Mouse (Mus musculus) liver, embryonic 14.5 days (tissue): ENCODE results near the gene Hist1h2bj. TPM values are rescaled to one million over a fixed set of nuclear protein-coding genes. Genes with fewer than 3 reads are reported as not detected.

ENCODE experiments used
- ATAC-seq: fragments of 200-750 bp; cut with Nextera tagmentation; 2 replicates; pipeline ENCODE4 v1.8.0; 2017; ENCODE audit warnings: moderate number of reproducible peaks, mild to moderate bottlenecking, moderate library complexity; ENCODE audit not compliant: insufficient read depth
- DNase-seq, 3 experiments: peaks; one replicate each; pipeline ENCODE4 v3.0.0-alpha.2; 2012 to 2013; ENCODE audit warnings: low read depth in 3 of 3, low spot score in 3 of 3
- H3K27ac ChIP-seq: fragments of 300-500 bp; sonication (generic); 2 replicates; pipeline ENCODE4 v1.5.1; 2014; ENCODE audit warnings: moderate library complexity, mild to moderate bottlenecking, control low read depth, inconsistent platforms
- H3K27me3 ChIP-seq: fragments of 300-500 bp; sonication (generic); 2 replicates; pipeline ENCODE4 v1.6.1; 2014; ENCODE audit warnings: mild to moderate bottlenecking, low read length, moderate library complexity; ENCODE audit not compliant: control insufficient read depth, insufficient read depth
- H3K36me3 ChIP-seq: fragments of 300-500 bp; sonication (generic); replicated peaks from 2 replicates; pipeline ENCODE4 v1.6.1; 2014; ENCODE audit warnings: low read depth; ENCODE audit not compliant: control insufficient read depth, insufficient read depth
- H3K4me1 ChIP-seq, 2 experiments: fragments of 200-500 bp in 1 of 2; fragments of 300-500 bp in 1 of 2; sonication (generic) in 1 of 2; replicated peaks; 2 replicates each; pipeline ENCODE4 v1.6.1; 2012 to 2014; ENCODE audit warnings: antibody characterized with exemption in 1 of 2, inconsistent platforms in 1 of 2, low read length in 1 of 2; ENCODE audit not compliant: control insufficient read depth in 2 of 2, insufficient read depth in 2 of 2
- H3K4me2 ChIP-seq: fragments of 300-500 bp; sonication (generic); 2 replicates; pipeline ENCODE4 v1.6.1; 2014; ENCODE audit warnings: low read depth, mild to moderate bottlenecking, control low read depth, moderate library complexity
- H3K4me3 ChIP-seq, 2 experiments: fragments of 200-500 bp in 1 of 2; fragments of 300-500 bp in 1 of 2; sonication (generic) in 1 of 2; 2 replicates each; pipeline ENCODE4 v1.5.1; 2012 to 2014; ENCODE audit warnings: low read depth in 2 of 2, low read length in 2 of 2, mild to moderate bottlenecking in 2 of 2, control low read depth in 1 of 2, inconsistent platforms in 1 of 2, moderate library complexity in 1 of 2; ENCODE audit not compliant: insufficient read depth in 1 of 2
- H3K9ac ChIP-seq: fragments of 300-500 bp; sonication (generic); replicated peaks from 2 replicates; pipeline ENCODE4 v1.6.1; 2014; ENCODE audit warnings: mild to moderate bottlenecking, control low read depth, moderate library complexity
- H3K9me3 ChIP-seq: fragments of 300-500 bp; sonication (generic); 2 replicates; pipeline ENCODE4 v1.6.1; 2016; ENCODE audit warnings: low read length, mixed read lengths; ENCODE audit not compliant: control insufficient read depth
- CTCF ChIP-seq: IDR thresholded peaks from 2 replicates; pipeline ENCODE4 v1.5.1; 2016; ENCODE audit warnings: antibody characterized with exemption, low read depth, control low read depth
- EP300 ChIP-seq: IDR thresholded peaks from 2 replicates; pipeline ENCODE4 v1.6.1; 2016; ENCODE audit warnings: antibody characterized with exemption, low read depth
- WGBS: fragments of 180-500 bp; shearing (Covaris S2); extraction: QIAGEN DNeasy Blood & Tissue Kit; methylation state at CpG from one replicate; pipeline ENCODE4 v1.1.7; 2014; ENCODE audit not compliant: insufficient replicate concordance; 5-methylcytosine and 5-hydroxymethylcytosine counted together
- polyA plus RNA-seq, 2 experiments: library from polyadenylated mRNA; depleted of rRNA in 1 of 2; stranded (reverse) in 1 of 2; unstranded in 1 of 2; fragments of >200 nt; fragmentation: Nextera tagmentation in 1 of 2; extraction: Ambion mirVana in 1 of 2; gene quantifications; 2 replicates each; pipeline versions ENCODE4 v1.2.1 to v1.2.3; 2012 to 2014

Hist1h2bj gene
- polyA plus RNA-seq, 2 experiments: 12.4 to 21.4 TPM

GRCm38 (mm10) chr13:22007121-22007510, 35.9 kb upstream of the Hist1h2bj start:
- peaks cover 88% of the 10 kb centered on the region for H3K27me3 ChIP-seq
- WGBS: 7% methylated on average over 18 of the region's 18 CpGs
- H3K4me2 ChIP-seq: peak overlapping the region; percentile 86
- no peak overlapping the region for H3K27ac ChIP-seq
- ATAC-seq (peak; percentile 8; the same call in 1 of the 2 replicates), DNase-seq (no peak)
- peaks cover 2 to 5% of the 10 kb centered on the region in 2 experiments; a peak in 2 of 4 replicates for H3K4me1 ChIP-seq
- TF ChIP-seq CTCF: no peak
- TF ChIP-seq EP300: no peak
- H3K9me3 ChIP-seq: no peaks in the 10 kb centered on the region
- no peak overlapping the region for H3K9ac ChIP-seq
- H3K36me3 ChIP-seq: no peaks in the 10 kb centered on the region
- H3K4me3 ChIP-seq: peak overlapping the region in 1 of 2 experiments; percentile 61; a peak in 2 of 4 replicates

DNA sequence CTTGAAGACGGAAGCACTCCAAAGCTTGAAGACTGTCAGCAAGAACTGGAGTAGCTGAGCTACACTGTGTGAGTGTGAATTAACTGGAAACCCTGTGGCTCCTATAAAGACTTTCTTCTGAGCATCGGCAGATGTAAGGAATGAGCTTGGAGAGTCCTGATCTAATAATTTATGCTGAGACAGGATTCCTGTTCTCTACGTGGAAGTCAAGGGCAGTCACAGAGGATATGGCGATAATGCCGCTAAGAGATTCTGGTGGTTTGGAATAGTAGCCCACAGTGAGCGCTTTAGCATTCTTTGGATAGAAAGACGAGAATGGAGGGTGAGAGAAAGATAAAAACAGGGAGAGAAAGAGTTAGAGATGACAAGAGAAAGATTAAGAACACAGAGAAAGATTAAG, 35.1 kb upstream of the Hist1h2bj start:
- H3K4me1 ChIP-seq: peaks cover 2 to 5% of the 10 kb centered on the region in 2 experiments; a peak in 2 of 4 replicates
- H3K9me3 ChIP-seq: no peaks in the 10 kb centered on the region
- H3K4me3 ChIP-seq: no peak overlapping the region
- H3K9ac ChIP-seq: no peak overlapping the region
- 60% methylated on average over 7 of the region's 7 CpGs for WGBS
- no peaks in the 10 kb centered on the region for H3K36me3 ChIP-seq
- H3K27ac ChIP-seq: no peak overlapping the region
- peaks cover 89% of the 10 kb centered on the region for H3K27me3 ChIP-seq
- TF ChIP-seq CTCF (no peak), EP300 (no peak)
- no peak for DNase-seq
- ATAC-seq: no peak
- H3K4me2 ChIP-seq: no peak overlapping the region

DNA sequence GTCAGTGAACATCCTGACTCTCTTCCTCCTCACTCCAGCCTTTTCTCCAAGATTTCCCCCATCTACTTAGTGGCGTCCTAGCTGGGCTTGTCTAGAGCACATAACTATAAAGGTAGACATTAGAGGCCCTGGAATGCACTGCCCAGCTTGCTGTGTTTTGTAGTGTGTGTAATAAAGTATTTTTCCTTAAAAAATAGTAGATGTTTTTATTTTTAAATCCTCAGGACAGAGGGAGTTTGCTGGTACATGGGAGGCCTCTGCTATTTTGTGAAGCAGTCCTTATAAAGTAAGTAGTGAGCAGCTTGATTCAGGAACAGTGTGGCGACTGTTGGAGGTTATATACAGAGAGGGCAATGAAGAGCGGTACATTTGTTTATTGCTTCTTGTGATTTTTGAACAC, 34.3 kb upstream of the Hist1h2bj start:
- H3K27ac ChIP-seq: no peak overlapping the region
- H3K27me3 ChIP-seq: peaks cover 88% of the 10 kb centered on the region
- H3K4me3 ChIP-seq: no peak overlapping the region
- WGBS: 66% methylated on average over 3 of the region's 3 CpGs
- no peak overlapping the region for H3K9ac ChIP-seq
- DNase-seq: no peak
- no peak overlapping the region for H3K4me2 ChIP-seq
- ATAC-seq: no peak
- no peaks in the 10 kb centered on the region for H3K36me3 ChIP-seq
- no peaks in the 10 kb centered on the region for H3K9me3 ChIP-seq
- H3K4me1 ChIP-seq: peaks cover 2 to 5% of the 10 kb centered on the region in 2 experiments; a peak in 2 of 4 replicates
- TF ChIP-seq CTCF: no peak
- no peak for TF ChIP-seq EP300

GRCm38 (mm10) chr13:22009642-22010041, 33.4 kb upstream of the Hist1h2bj start, which contains the start of gene Prss16:
TSS of gene Prss16 (minus strand) at chr13:22009742.
- WGBS: 12% methylated on average over 7 of the region's 7 CpGs
- H3K4me3 ChIP-seq: no peak within 1 kb of the TSS
- H3K4me2 ChIP-seq: no peak within 1 kb of the TSS
- no peaks in the 10 kb centered on the region for H3K9me3 ChIP-seq
- no peak within 1 kb of the TSS for H3K9ac ChIP-seq
- no peak for DNase-seq
- H3K36me3 ChIP-seq: no peaks in the 10 kb centered on the region
- H3K27me3 ChIP-seq: peaks cover 88% of the 10 kb centered on the region
- TF ChIP-seq EP300: no peak
- no peak for TF ChIP-seq CTCF
- ATAC-seq: no peak
- H3K27ac ChIP-seq: no peak within 1 kb of the TSS
- peaks cover 2 to 8% of the 10 kb centered on the region in 2 experiments; a peak in 3 of 4 replicates for H3K4me1 ChIP-seq

DNA sequence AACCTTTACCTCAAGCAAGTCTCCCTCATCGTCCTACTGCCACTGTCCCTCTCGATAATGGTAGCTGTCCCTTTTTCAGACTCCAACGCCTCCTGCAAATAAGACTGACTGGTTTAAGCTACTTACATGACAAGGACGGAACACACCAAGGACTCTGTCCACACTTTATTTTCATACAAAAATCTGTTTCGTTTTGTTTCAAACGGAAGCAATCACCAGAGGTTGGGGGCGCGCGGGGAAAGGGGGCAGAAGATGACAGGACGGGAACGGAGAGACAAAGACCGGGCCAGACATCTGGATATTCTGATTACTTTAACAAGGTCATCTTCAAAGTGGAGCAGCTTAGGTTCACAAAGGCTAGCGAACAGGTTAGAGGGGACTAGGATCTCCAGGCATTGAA, 29.3 kb upstream of the Hist1h2bj start:
- Histone ChIP-seq H3K9me3 (no peaks in the 10 kb centered on the region), H3K36me3 (no peaks in the 10 kb centered on the region), H3K27me3 (peaks cover 50% of the 10 kb centered on the region), H3K27ac (no peak overlapping the region), H3K4me3 (no peak overlapping the region), H3K4me1 (peaks cover 0 to 16% of the 10 kb centered on the region in 2 experiments), H3K9ac (no peak overlapping the region), H3K4me2 (peak overlapping the region; percentile 62)
- ATAC-seq (no peak), DNase-seq (no peak)
- 19% methylated on average over 13 of the region's 13 CpGs for WGBS
- TF ChIP-seq CTCF: no peak
- no peak for TF ChIP-seq EP300
